Mouse (Mus musculus) myocyte (in vitro differentiated cells): ENCODE measurements around the gene Ccnd3.

Source experiments
- MAX ChIP-seq: IDR thresholded peaks from one replicate; pipeline ENCODE4 v1.6.1; 2011; ENCODE audit warnings: low read depth, mild to moderate bottlenecking, control low read depth
- POLR2A ChIP-seq: IDR thresholded peaks from one replicate; pipeline ENCODE4 v1.6.1; 2011; ENCODE audit warnings: low read depth, mild to moderate bottlenecking, control low read depth, moderate library complexity; ENCODE audit not compliant: insufficient read length
- USF1 ChIP-seq: IDR thresholded peaks from one replicate; pipeline ENCODE4 v1.6.1; 2011; ENCODE audit warnings: low read depth, mild to moderate bottlenecking, control low read depth, moderate library complexity

- no peak for TF ChIP-seq MAX
- TF ChIP-seq POLR2A, result no peak
- TF ChIP-seq USF1, result no peak
Measured at GRCm38 (mm10) chr17:47475714-47476113, 29.1 kb upstream of the Ccnd3 start.
